Mouse (Mus musculus) heart, embryonic 10.5 days (tissue): ENCODE measurements around the gene Prdx2. TPM values are rescaled to one million over a fixed set of nuclear protein-coding genes. Genes with fewer than 3 reads are reported as not detected.

Source experiments
- DNase-seq: peaks from one replicate; pipeline ENCODE4 v3.0.0-alpha.2; 2017; ENCODE audit warnings: low spot score
- H3K27ac ChIP-seq: fragments of 300-500 bp; sonication (generic); 2 replicates; pipeline ENCODE4 v1.5.1; 2016; ENCODE audit warnings: mild to moderate bottlenecking
- H3K27me3 ChIP-seq: fragments of 300-500 bp; sonication (generic); 2 replicates; pipeline ENCODE4 v1.6.1; 2016; ENCODE audit warnings: mild to moderate bottlenecking; ENCODE audit not compliant: poor library complexity, insufficient read depth, severe bottlenecking
- H3K36me3 ChIP-seq: fragments of 300-500 bp; sonication (generic); 2 replicates; pipeline ENCODE4 v1.6.1; 2016; ENCODE audit warnings: mild to moderate bottlenecking, moderate library complexity
- H3K4me1 ChIP-seq: fragments of 300-500 bp; sonication (generic); 2 replicates; pipeline ENCODE4 v1.6.1; 2016; ENCODE audit warnings: mild to moderate bottlenecking
- H3K4me3 ChIP-seq: fragments of 300-500 bp; sonication (generic); 2 replicates; pipeline ENCODE4 v1.5.1; 2016; ENCODE audit warnings: mild to moderate bottlenecking, moderate library complexity
- H3K9me3 ChIP-seq: fragments of 300-500 bp; sonication (generic); 2 replicates; pipeline ENCODE4 v1.6.1; 2016; ENCODE audit warnings: mild to moderate bottlenecking, moderate library complexity
- WGBS: fragments of 180-500 bp; shearing (Covaris S2); methylation state at CpG from one replicate; pipeline ENCODE4 v1.1.7; 2016; 5-methylcytosine and 5-hydroxymethylcytosine counted together
- microRNA-seq: library from miRNA; unstranded; fragments of <30 nt; microRNA quantifications from one replicate; pipeline ENCODE4, GENCODE M21; 2017
- polyA plus RNA-seq: library from polyadenylated mRNA; unstranded; fragments of >200 nt; fragmentation: Nextera tagmentation; extraction: Ambion mirVana; gene quantifications from 2 replicates; pipeline ENCODE4 v1.2.1, GENCODE M21; 2016

Gene Prdx2
- polyA plus RNA-seq, 1 experiment from 2014 or later: 835 TPM

GRCm38 (mm10) chr8:85013230-85013840 is 43.9 kb downstream of the Prdx2 start:
- peaks cover 69% of the 10 kb centered on the region for H3K27me3 ChIP-seq
- peaks cover 6% of the 10 kb centered on the region for H3K4me1 ChIP-seq
- DNase-seq: peak; percentile 87
- H3K36me3 ChIP-seq: peaks cover 15% of the 10 kb centered on the region
- H3K9me3 ChIP-seq: no peaks in the 10 kb centered on the region
- H3K27ac ChIP-seq: peak overlapping the region; percentile 18; the same call in 1 of the 2 replicates
- 6% methylated on average over 25 of the region's 26 CpGs for WGBS
- peak overlapping the region; percentile 49 for H3K4me3 ChIP-seq

- peak within 1 kb of the TSS; percentile 18; the same call in 1 of the 2 replicates for H3K27ac ChIP-seq
- WGBS: 45% methylated on average over 2 of the region's 2 CpGs
- H3K27me3 ChIP-seq: peaks cover 58% of the 10 kb centered on the region
Observed at GRCm38 (mm10) chr8:85014431-85014830, 45.0 kb downstream of the Prdx2 start, which contains the start of gene Best2. Gene Best2, minus strand, starts transcription at chr8:85014531.

GRCm38 (mm10) chr8:85016724-85017123 is 47.3 kb downstream of the Prdx2 start:
- WGBS: 72% methylated on average over 10 of the region's 10 CpGs
- peaks cover 49% of the 10 kb centered on the region for H3K36me3 ChIP-seq

More at GRCm38 (mm10) chr8:85014431-85014830, 45.0 kb downstream of the Prdx2 start, which contains the start of gene Best2:
- peaks cover 6% of the 10 kb centered on the region for H3K4me1 ChIP-seq
- H3K36me3 ChIP-seq: peaks cover 26% of the 10 kb centered on the region
- H3K4me3 ChIP-seq: peak within 1 kb of the TSS; percentile 49
- DNase-seq: no peak
- no peaks in the 10 kb centered on the region for H3K9me3 ChIP-seq

GRCm38 (mm10) chr8:85017209-85017608 is 47.8 kb downstream of the Prdx2 start:
- 55% methylated on average over 5 of the region's 5 CpGs for WGBS
- peaks cover 36% of the 10 kb centered on the region for H3K27me3 ChIP-seq
- H3K36me3 ChIP-seq: peaks cover 53% of the 10 kb centered on the region
- H3K27ac ChIP-seq: no peak overlapping the region
- no peak overlapping the region for H3K4me3 ChIP-seq
- no peak for DNase-seq
- H3K9me3 ChIP-seq: no peaks in the 10 kb centered on the region
- H3K4me1 ChIP-seq: peaks cover 6% of the 10 kb centered on the region

More at GRCm38 (mm10) chr8:85016724-85017123, 47.3 kb downstream of the Prdx2 start:
- no peak for DNase-seq
- peaks cover 40% of the 10 kb centered on the region for H3K27me3 ChIP-seq
- H3K4me3 ChIP-seq: no peak overlapping the region
- H3K4me1 ChIP-seq: peaks cover 6% of the 10 kb centered on the region
- no peak overlapping the region for H3K27ac ChIP-seq
- H3K9me3 ChIP-seq: no peaks in the 10 kb centered on the region

GRCm38 (mm10) chr8:85021514-85022055 is 52.2 kb downstream of the Prdx2 start:
- Histone ChIP-seq H3K36me3 (peaks cover 73% of the 10 kb centered on the region), H3K4me1 (peaks cover 27% of the 10 kb centered on the region), H3K27me3 (no peaks in the 10 kb centered on the region), H3K27ac (no peak overlapping the region), H3K4me3 (no peak overlapping the region), H3K9me3 (no peaks in the 10 kb centered on the region)
- no peak for DNase-seq
- 90% methylated on average over 3 of the region's 3 CpGs for WGBS

- H3K4me1 ChIP-seq: peaks cover 37% of the 10 kb centered on the region
- H3K27ac ChIP-seq: no peak overlapping the region
- no peak for DNase-seq
- 0 out of 2 replicates have a peak overlapping the region, but pooled peaks have one; percentile 94 for H3K4me3 ChIP-seq
- H3K36me3 ChIP-seq: peaks cover 53% of the 10 kb centered on the region
- no peaks in the 10 kb centered on the region for H3K27me3 ChIP-seq
- H3K9me3 ChIP-seq: no peaks in the 10 kb centered on the region
- 95% methylated on average over 3 of the region's 3 CpGs for WGBS
Observed at GRCm38 (mm10) chr8:85023846-85024245, 54.5 kb downstream of the Prdx2 start.

Small RNAs within 50 kb of the gene (microRNA-seq; reads per million reads assigned to microRNA genes)
- not detected for gene Gm24197

Other genes starting within 250 kb of the Prdx2 start
- 2.1 and 3.2 TPM in 2 replicates for gene G430095P16Rik, start 246.6 kb upstream of the Prdx2 start, polyA plus RNA-seq
- gene Nfix, start 169.2 kb upstream of the Prdx2 start, polyA plus RNA-seq: 0.87 and 2.1 TPM in 2 replicates
- 5.3 TPM in 2 replicates for gene Dand5, start 146.8 kb upstream of the Prdx2 start, polyA plus RNA-seq
- gene Gadd45gip1, start 138.1 kb upstream of the Prdx2 start, polyA plus RNA-seq: 57.3 and 60.5 TPM in 2 replicates
- gene Rad23a, start 128.9 kb upstream of the Prdx2 start, polyA plus RNA-seq: 137 and 154 TPM in 2 replicates
- 881 and 1,047 TPM in 2 replicates for gene Calr, start 122.7 kb upstream of the Prdx2 start, polyA plus RNA-seq
- 80.8 and 108 TPM in 2 replicates for gene Farsa, start 112.6 kb upstream of the Prdx2 start, polyA plus RNA-seq
- gene Syce2, start 97.5 kb upstream of the Prdx2 start, polyA plus RNA-seq: 51.7 and 64.6 TPM in 2 replicates
- 43.8 and 45.3 TPM in 2 replicates for gene Gcdh, start 75.7 kb upstream of the Prdx2 start, polyA plus RNA-seq
- gene Klf1, start 67.7 kb upstream of the Prdx2 start, polyA plus RNA-seq: 54.2 and 54.3 TPM in 2 replicates
- gene Dnase2a, start 61.0 kb upstream of the Prdx2 start, polyA plus RNA-seq: 3.2 and 3.8 TPM in 2 replicates
- gene Mast1, start 32.2 kb upstream of the Prdx2 start, polyA plus RNA-seq: 0.09 and 0.16 TPM in 2 replicates
- gene Rtbdn, start 22.6 kb upstream of the Prdx2 start, polyA plus RNA-seq: 0.21 and 0.34 TPM in 2 replicates
- gene Gm49661, start 154 bp upstream of the Prdx2 start, polyA plus RNA-seq: not detected in 2 replicates
- gene Rnaseh2a, start 180 bp downstream of the Prdx2 start, polyA plus RNA-seq: 104 and 119 TPM in 2 replicates
- gene Junb, start 9.1 kb downstream of the Prdx2 start, polyA plus RNA-seq: 9.5 and 11.4 TPM in 2 replicates
- gene Hook2, start 21.0 kb downstream of the Prdx2 start, polyA plus RNA-seq: 8.4 and 14.7 TPM in 2 replicates
- not detected in 2 replicates for gene Best2, start 44.9 kb downstream of the Prdx2 start, polyA plus RNA-seq
- 149 and 157 TPM in 2 replicates for gene Asna1, start 55.7 kb downstream of the Prdx2 start, polyA plus RNA-seq
- gene Trir, start 57.2 kb downstream of the Prdx2 start, polyA plus RNA-seq: 85.6 and 133 TPM in 2 replicates
- 27.2 and 28.4 TPM in 2 replicates for gene Tnpo2, start 67.3 kb downstream of the Prdx2 start, polyA plus RNA-seq
- gene Fbxw9, start 90.5 kb downstream of the Prdx2 start, polyA plus RNA-seq: 20.2 and 21.0 TPM in 2 replicates
- 0.51 and 0.57 TPM in 2 replicates for gene Gm5741, start 98.4 kb downstream of the Prdx2 start, polyA plus RNA-seq
- 54.0 and 72.3 TPM in 2 replicates for gene Dhps, start 102.2 kb downstream of the Prdx2 start, polyA plus RNA-seq
- 97.0 and 105 TPM in 2 replicates for gene Wdr83os, start 111.2 kb downstream of the Prdx2 start, polyA plus RNA-seq
- 41.2 and 47.9 TPM in 2 replicates for gene Wdr83, start 111.7 kb downstream of the Prdx2 start, polyA plus RNA-seq
- gene Man2b1, start 113.7 kb downstream of the Prdx2 start, polyA plus RNA-seq: 27.2 and 30.7 TPM in 2 replicates
- gene Zfp791, start 153.5 kb downstream of the Prdx2 start, polyA plus RNA-seq: 0.84 and 1.00 TPM in 2 replicates
- not detected in 2 replicates for gene Cks1brt, start 182.3 kb downstream of the Prdx2 start, polyA plus RNA-seq